Mouse (Mus musculus): Measurements from ENCODE around the gene Ubl4b.

DNA sequence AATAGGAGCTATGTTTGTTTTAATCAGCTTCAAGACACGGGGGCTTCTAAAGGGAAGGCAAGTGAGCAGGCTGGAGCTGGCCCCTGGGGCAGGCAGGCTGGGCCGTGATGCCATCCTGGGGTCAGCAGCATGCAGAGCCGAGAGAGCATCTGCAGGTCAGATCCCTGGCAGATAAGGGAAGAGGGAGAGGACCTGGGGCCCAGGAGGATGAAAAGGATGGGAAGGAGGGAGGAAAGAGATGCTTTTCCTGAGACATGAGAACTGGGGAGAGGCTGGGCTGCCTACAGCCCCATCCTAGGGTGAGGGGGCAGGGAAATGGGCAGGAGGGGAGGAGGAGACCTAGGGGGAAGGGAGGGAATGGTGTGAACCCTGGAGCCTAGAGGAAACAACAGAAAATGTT, 10.5 kb upstream of the Ubl4b start:
- no peak for TF ChIP-seq CTCF (IDR thresholded peaks at IDR 0.05; ENCODE audit: low read depth)
- no peak for TF ChIP-seq EP300 (IDR thresholded peaks at IDR 0.05; ENCODE audit: low read depth)

All from liver, postnatal 0 days (tissue).